Mouse (Mus musculus): ENCODE data around the gene Gm10570.

Gm10570 gene

GRCm38 (mm10) chr4:130308231-130309081 lies at the start of gene Gm10570, which contains the start of gene Fabp3:
Gene Gm10570 (minus strand): TSS chr4:130308674.
Gene Fabp3 (plus strand): TSS chr4:130308595.
- DNase-seq (ENCODE audit: low spot score in 2 of 2), result peak in 1 of 2 experiments; percentile 67

- DNase-seq (ENCODE audit: low spot score in 2 of 2), result no peak
Observed at GRCm38 (mm10) chr4:130357946-130358345, 49.5 kb upstream of the Gm10570 start.

GRCm38 (mm10) chr4:130352588-130352987 lies 44.1 kb upstream of the Gm10570 start:
- DNase-seq (ENCODE audit: low spot score in 2 of 2), result no peak

- DNase-seq (ENCODE audit: low spot score in 2 of 2), result no peak
Observed at GRCm38 (mm10) chr4:130350690-130351422, 42.4 kb upstream of the Gm10570 start.

GRCm38 (mm10) chr4:130349666-130350065 lies 41.2 kb upstream of the Gm10570 start:
- DNase-seq (ENCODE audit: low spot score in 2 of 2), result no peak

- DNase-seq (ENCODE audit: low spot score in 2 of 2), result peak; percentile 46 to 77
Observed at GRCm38 (mm10) chr4:130341691-130342090, 33.2 kb upstream of the Gm10570 start.

GRCm38 (mm10) chr4:130335867-130336266 lies 27.4 kb upstream of the Gm10570 start:
- no peak for DNase-seq (ENCODE audit: low spot score in 2 of 2)

GRCm38 (mm10) chr4:130327366-130327765 lies 18.9 kb upstream of the Gm10570 start:
- no peak for DNase-seq (ENCODE audit: low spot score in 2 of 2)

GRCm38 (mm10) chr4:130325446-130325845 lies 17.0 kb upstream of the Gm10570 start:
- DNase-seq (ENCODE audit: low spot score in 2 of 2), result no peak

- DNase-seq (ENCODE audit: low spot score in 2 of 2), result no peak
Observed at GRCm38 (mm10) chr4:130323607-130324006, 15.1 kb upstream of the Gm10570 start.

- DNase-seq (ENCODE audit: low spot score in 2 of 2), result no peak
Observed at GRCm38 (mm10) chr4:130323165-130323564, 14.7 kb upstream of the Gm10570 start.

GRCm38 (mm10) chr4:130322567-130322966 lies 14.1 kb upstream of the Gm10570 start:
- no peak for DNase-seq (ENCODE audit: low spot score in 2 of 2)

- no peak for DNase-seq (ENCODE audit: low spot score in 2 of 2)
Observed at GRCm38 (mm10) chr4:130321640-130322039, 13.2 kb upstream of the Gm10570 start.

- DNase-seq (ENCODE audit: low spot score in 2 of 2), result no peak
Observed at GRCm38 (mm10) chr4:130319564-130319963, 11.1 kb upstream of the Gm10570 start.

- DNase-seq (ENCODE audit: low spot score in 2 of 2), result no peak
Observed at GRCm38 (mm10) chr4:130318122-130318521, 9.6 kb upstream of the Gm10570 start.

- DNase-seq (ENCODE audit: low spot score in 2 of 2), result no peak
Observed at GRCm38 (mm10) chr4:130316691-130317090, 8.2 kb upstream of the Gm10570 start.

- DNase-seq (ENCODE audit: low spot score in 2 of 2), result peak in 1 of 2 experiments; percentile 48
Observed at GRCm38 (mm10) chr4:130315771-130316527, 7.5 kb upstream of the Gm10570 start.

- no peak for DNase-seq (ENCODE audit: low spot score in 2 of 2)
Observed at GRCm38 (mm10) chr4:130313552-130313951, 5.1 kb upstream of the Gm10570 start.

GRCm38 (mm10) chr4:130312526-130312925 lies 4.1 kb upstream of the Gm10570 start:
- no peak for DNase-seq (ENCODE audit: low spot score in 2 of 2)

- peak in 1 of 2 experiments; percentile 61 for DNase-seq (ENCODE audit: low spot score in 2 of 2)
Observed at GRCm38 (mm10) chr4:130309254-130309653, 780 bp upstream of the Gm10570 start.

- peak; percentile 40 to 74 for DNase-seq (ENCODE audit: low spot score in 2 of 2)
Observed at GRCm38 (mm10) chr4:130307851-130308230, 633 bp downstream of the Gm10570 start.
